Mouse (Mus musculus) hindbrain, postnatal 0 days (tissue): ENCODE data around the gene Tjap1. TPM values are rescaled to one million over a fixed set of nuclear protein-coding genes. Genes with fewer than 3 reads are reported as not detected.
A peak's percentile ranks its signal among the peaks of the same experiment; 100 is the strongest.

Source experiments
- ATAC-seq: fragments of 200-750 bp; cut with Nextera tagmentation; 2 replicates; pipeline ENCODE4 v1.8.0; 2017; ENCODE audit warnings: mild to moderate bottlenecking, moderate TSS enrichment, moderate library complexity
- DNase-seq: peaks from one replicate; pipeline ENCODE4 v3.0.0-alpha.2; 2015; ENCODE audit warnings: low spot score
- H3K27ac ChIP-seq: fragments of 300-500 bp; sonication (generic); 2 replicates; pipeline ENCODE4 v1.5.1; 2014; ENCODE audit warnings: mild to moderate bottlenecking
- H3K27me3 ChIP-seq: fragments of 300-500 bp; sonication (generic); 2 replicates; pipeline ENCODE4 v1.6.1; 2014; ENCODE audit warnings: low read length, mixed read lengths; ENCODE audit not compliant: insufficient read depth
- H3K36me3 ChIP-seq: fragments of 300-500 bp; sonication (generic); 2 replicates; pipeline ENCODE4 v1.6.1; 2014; ENCODE audit warnings: low read length, mixed read lengths; ENCODE audit not compliant: insufficient read depth
- H3K4me1 ChIP-seq: fragments of 300-500 bp; sonication (generic); 2 replicates; pipeline ENCODE4 v1.6.1; 2014; ENCODE audit warnings: antibody characterized with exemption, low read length, mixed read lengths; ENCODE audit not compliant: insufficient read depth
- H3K4me2 ChIP-seq: fragments of 300-500 bp; sonication (generic); 2 replicates; pipeline ENCODE4 v1.6.1; 2014; ENCODE audit warnings: low read depth, mild to moderate bottlenecking, low read length, moderate library complexity, mixed read lengths
- H3K4me3 ChIP-seq: fragments of 300-500 bp; sonication (generic); 2 replicates; pipeline ENCODE4 v1.5.1; 2014; ENCODE audit warnings: low read length
- H3K9ac ChIP-seq: fragments of 300-500 bp; sonication (generic); replicated peaks from 2 replicates; pipeline ENCODE4 v1.6.1; 2014; ENCODE audit warnings: mild to moderate bottlenecking, low read length, moderate library complexity, mixed read lengths
- H3K9me3 ChIP-seq: fragments of 300-500 bp; sonication (generic); 2 replicates; pipeline ENCODE4 v1.6.1; 2016; ENCODE audit warnings: low read length, mixed read lengths
- CTCF ChIP-seq: IDR thresholded peaks from 2 replicates; pipeline ENCODE4 v1.5.1; 2016; ENCODE audit warnings: antibody characterized with exemption, control low read depth, low read depth
- WGBS: fragments of 180-500 bp; shearing (Covaris S2); extraction: QIAGEN DNeasy Blood & Tissue Kit; methylation state at CpG from one replicate; pipeline ENCODE4 v1.1.7; 2014; 5-methylcytosine and 5-hydroxymethylcytosine counted together
- polyA plus RNA-seq: library from polyadenylated mRNA; unstranded; fragments of >200 nt; fragmentation: Nextera tagmentation; extraction: Ambion mirVana; gene quantifications from 2 replicates; pipeline ENCODE4 v1.2.1, GENCODE M21; 2015
- total RNA-seq: library from RNA; depleted of rRNA; stranded (reverse); fragments of >200 nt; gene quantifications from 2 replicates; pipeline ENCODE4 v1.2.3, GENCODE M21; 2014

The Tjap1 gene
- total and polyA plus RNA-seq, 2 experiments from 2014 or later = 19.9 to 43.3 TPM

- ATAC-seq = no peak
- no peaks in the 10 kb centered on the region; the same call in 1 of the 2 replicates for H3K4me1 ChIP-seq
- no peak overlapping the region for H3K9ac ChIP-seq
Observed at GRCm38 (mm10) chr17:46284653-46285052, 1.8 kb upstream of the Tjap1 start.

GRCm38 (mm10) chr17:46283911-46284310 is 1.1 kb upstream of the Tjap1 start:
- ATAC-seq (no peak), DNase-seq (no peak)
- Histone ChIP-seq H3K9ac (no peak overlapping the region), H3K36me3 (peaks cover 4% of the 10 kb centered on the region; the same call in 1 of the 2 replicates), H3K4me3 (no peak overlapping the region), H3K27ac (no peak overlapping the region), H3K4me2 (no peak overlapping the region), H3K4me1 (no peaks in the 10 kb centered on the region; the same call in 1 of the 2 replicates), H3K27me3 (no peaks in the 10 kb centered on the region), H3K9me3 (no peaks in the 10 kb centered on the region)
- WGBS = 88% methylated on average over 8 of the region's 8 CpGs
- TF ChIP-seq CTCF = no peak

More at GRCm38 (mm10) chr17:46284653-46285052, 1.8 kb upstream of the Tjap1 start:
- 32% methylated on average over 7 of the region's 7 CpGs for WGBS
- Histone ChIP-seq H3K36me3 (no peaks in the 10 kb centered on the region), H3K9me3 (no peaks in the 10 kb centered on the region), H3K27me3 (no peaks in the 10 kb centered on the region), H3K4me3 (no peak overlapping the region), H3K27ac (no peak overlapping the region), H3K4me2 (no peak overlapping the region)
- no peak for DNase-seq
- no peak for TF ChIP-seq CTCF

- Histone ChIP-seq H3K36me3 (peaks cover 4% of the 10 kb centered on the region; the same call in 1 of the 2 replicates), H3K9ac (peak overlapping the region; percentile 56; the same call in 1 of the 2 replicates), H3K27me3 (no peaks in the 10 kb centered on the region), H3K4me2 (peak overlapping the region; percentile 99), H3K9me3 (no peaks in the 10 kb centered on the region), H3K27ac (no peak overlapping the region), H3K4me3 (peak overlapping the region; percentile 61), H3K4me1 (no peaks in the 10 kb centered on the region; the same call in 1 of the 2 replicates)
- no peak for DNase-seq
- ATAC-seq = peak; percentile 63
- TF ChIP-seq CTCF = no peak
- 20% methylated on average over 9 of the region's 9 CpGs for WGBS
Observed at GRCm38 (mm10) chr17:46283140-46283539, 314 bp upstream of the Tjap1 start.

GRCm38 (mm10) chr17:46278011-46278765 is 4.6 kb downstream of the Tjap1 start:
- Histone ChIP-seq H3K4me1 (no peaks in the 10 kb centered on the region; the same call in 1 of the 2 replicates), H3K9ac (no peak overlapping the region), H3K27me3 (no peaks in the 10 kb centered on the region), H3K4me2 (no peak overlapping the region), H3K27ac (no peak overlapping the region), H3K4me3 (no peak overlapping the region), H3K9me3 (no peaks in the 10 kb centered on the region), H3K36me3 (peaks cover 4% of the 10 kb centered on the region; the same call in 1 of the 2 replicates)
- no peak for DNase-seq
- TF ChIP-seq CTCF = no peak
- 89% methylated on average over 12 of the region's 12 CpGs for WGBS
- ATAC-seq = no peak

- DNase-seq (no peak), ATAC-seq (no peak)
- WGBS = 83% methylated on average over 4 of the region's 4 CpGs
- no peaks in the 10 kb centered on the region for H3K27me3 ChIP-seq
- no peak for TF ChIP-seq CTCF
- no peak overlapping the region for H3K27ac ChIP-seq
- peaks cover 4% of the 10 kb centered on the region; the same call in 1 of the 2 replicates for H3K36me3 ChIP-seq
- no peak overlapping the region for H3K4me3 ChIP-seq
- no peak overlapping the region for H3K4me2 ChIP-seq
- H3K9ac ChIP-seq = no peak overlapping the region
- H3K9me3 ChIP-seq = no peaks in the 10 kb centered on the region
- no peaks in the 10 kb centered on the region for H3K4me1 ChIP-seq
Observed at GRCm38 (mm10) chr17:46277586-46277985, 5.2 kb downstream of the Tjap1 start.

- Histone ChIP-seq H3K27ac (no peak overlapping the region), H3K4me2 (no peak overlapping the region), H3K27me3 (no peaks in the 10 kb centered on the region), H3K9me3 (no peaks in the 10 kb centered on the region), H3K4me1 (no peaks in the 10 kb centered on the region), H3K36me3 (peaks cover 4% of the 10 kb centered on the region; the same call in 1 of the 2 replicates), H3K4me3 (no peak overlapping the region), H3K9ac (no peak overlapping the region)
- DNase-seq (no peak), ATAC-seq (no peak)
- WGBS = 91% methylated on average over 10 of the region's 10 CpGs
- TF ChIP-seq CTCF = no peak
Observed at GRCm38 (mm10) chr17:46275506-46275905, 7.3 kb downstream of the Tjap1 start.

GRCm38 (mm10) chr17:46275034-46275433 is 7.8 kb downstream of the Tjap1 start:
- ATAC-seq (no peak), DNase-seq (no peak)
- H3K4me1 ChIP-seq = no peaks in the 10 kb centered on the region
- H3K9me3 ChIP-seq = no peaks in the 10 kb centered on the region
- 87% methylated on average over 6 of the region's 6 CpGs for WGBS
- peaks cover 4% of the 10 kb centered on the region; the same call in 1 of the 2 replicates for H3K36me3 ChIP-seq
- no peak for TF ChIP-seq CTCF
- no peak overlapping the region for H3K9ac ChIP-seq
- no peak overlapping the region for H3K4me2 ChIP-seq
- H3K4me3 ChIP-seq = no peak overlapping the region
- H3K27me3 ChIP-seq = no peaks in the 10 kb centered on the region
- H3K27ac ChIP-seq = no peak overlapping the region
